Mouse (Mus musculus) cerebral cortex, adult 2 months (tissue): Measurements from ENCODE around the gene Stpg2.

Source experiments
- WGBS: fragments of 180-500 bp; shearing (Covaris S2); methylation state at CpG from one replicate; pipeline ENCODE4 v1.1.7; 2018; 5-methylcytosine and 5-hydroxymethylcytosine counted together

Stpg2 gene

GRCm38 (mm10) chr3:139495939-139496338 lies 290.4 kb downstream of the Stpg2 start:
- 53% methylated on average over 3 of the region's 3 CpGs for WGBS

DNA sequence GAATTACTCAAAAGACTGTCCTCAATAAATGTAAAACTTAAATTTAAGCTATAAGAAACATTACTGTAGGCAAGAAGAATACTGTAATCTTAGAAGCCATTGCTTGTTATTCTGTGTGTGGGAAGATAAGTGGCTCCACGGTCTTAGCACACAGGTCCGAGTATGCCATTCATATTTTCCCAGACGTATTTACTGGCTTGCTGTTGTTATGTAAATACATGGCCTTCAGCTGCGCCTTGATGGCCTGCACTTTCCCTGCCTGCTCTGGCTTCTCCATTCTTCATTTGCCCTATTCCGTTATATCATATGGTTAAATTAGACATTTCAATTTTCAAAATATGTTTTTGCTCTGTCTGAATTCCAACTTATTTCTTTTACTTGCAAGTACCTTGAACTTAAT lies 296.7 kb downstream of the Stpg2 start:
- 74% methylated on average over 5 of the region's 5 CpGs for WGBS

DNA sequence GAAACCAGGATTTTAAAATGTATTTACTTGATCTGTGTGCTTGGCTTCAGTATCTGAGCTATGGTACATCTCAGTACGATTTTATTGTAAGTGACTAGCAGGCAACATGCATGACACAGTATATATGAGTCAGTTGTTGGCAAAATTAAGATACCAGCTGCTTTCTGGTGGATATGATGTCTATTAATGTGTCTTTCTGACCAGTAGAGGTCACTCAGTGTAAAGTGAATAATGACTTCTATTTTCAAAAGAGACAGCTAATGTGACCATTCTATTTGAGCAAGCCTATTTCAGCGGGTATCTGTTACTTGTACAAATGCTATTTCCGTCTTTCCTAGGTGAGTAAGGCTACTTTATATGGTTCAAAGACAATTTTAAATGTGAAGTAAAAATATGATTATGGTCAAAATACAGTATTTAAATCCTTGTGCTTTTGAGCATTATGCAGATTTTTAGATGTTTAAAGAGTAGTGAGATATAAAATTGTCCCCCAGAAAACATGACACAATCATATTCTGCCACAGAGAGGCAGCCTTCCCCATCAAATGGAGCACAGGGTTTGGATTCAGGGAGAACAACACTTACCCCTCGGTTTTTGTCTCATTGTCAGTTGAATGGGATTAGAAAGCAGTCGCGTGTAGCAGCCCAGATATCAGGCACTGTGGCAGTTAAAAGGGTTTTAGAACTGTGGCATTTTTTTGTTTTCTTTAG lies 303.9 kb downstream of the Stpg2 start:
- WGBS, result 33% methylated on average over 6 of the region's 6 CpGs

DNA sequence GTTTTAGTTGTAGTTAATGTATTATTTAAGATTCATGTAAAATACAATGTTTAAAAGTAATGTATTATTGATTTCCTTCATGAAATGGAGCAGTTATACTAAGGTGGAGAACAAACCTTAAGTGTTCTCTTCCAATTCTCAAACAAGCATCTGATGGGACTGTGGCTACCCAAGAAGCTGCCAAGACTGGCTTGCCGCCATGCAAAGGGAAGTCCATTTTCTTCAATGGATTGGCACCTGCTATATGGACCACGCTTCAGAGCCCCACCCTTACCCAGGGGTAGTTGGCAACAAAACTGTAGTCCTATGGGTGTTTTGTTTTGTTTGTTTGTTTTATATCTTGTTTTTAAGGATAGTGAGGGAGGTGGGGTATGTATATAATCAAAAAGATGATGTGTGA lies 373.0 kb downstream of the Stpg2 start:
- WGBS, result 80% methylated on average over 2 of the region's 2 CpGs

DNA sequence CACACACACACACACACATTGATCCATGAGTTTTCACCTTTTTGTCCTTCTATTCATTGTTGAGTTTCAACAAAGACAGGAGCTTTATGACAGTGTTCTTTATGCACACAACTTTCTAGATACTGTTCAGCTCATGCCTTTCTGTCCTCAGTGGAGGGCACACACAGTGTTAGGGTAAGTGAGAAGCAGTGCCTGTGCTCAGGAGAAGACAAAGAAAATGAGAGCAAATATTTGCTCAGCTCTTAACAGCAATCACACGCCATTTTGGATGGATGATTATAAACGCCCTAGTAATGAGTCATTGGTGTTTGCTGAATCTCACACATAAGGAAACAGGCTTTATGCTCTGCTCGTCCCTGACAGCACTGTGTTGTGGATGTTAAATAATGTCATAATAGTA lies 394.0 kb downstream of the Stpg2 start:
- WGBS, result 69% methylated on average over 3 of the region's 3 CpGs

GRCm38 (mm10) chr3:139614641-139615040 lies 409.1 kb downstream of the Stpg2 start:
- WGBS, result 67% methylated on average over 3 of the region's 3 CpGs

DNA sequence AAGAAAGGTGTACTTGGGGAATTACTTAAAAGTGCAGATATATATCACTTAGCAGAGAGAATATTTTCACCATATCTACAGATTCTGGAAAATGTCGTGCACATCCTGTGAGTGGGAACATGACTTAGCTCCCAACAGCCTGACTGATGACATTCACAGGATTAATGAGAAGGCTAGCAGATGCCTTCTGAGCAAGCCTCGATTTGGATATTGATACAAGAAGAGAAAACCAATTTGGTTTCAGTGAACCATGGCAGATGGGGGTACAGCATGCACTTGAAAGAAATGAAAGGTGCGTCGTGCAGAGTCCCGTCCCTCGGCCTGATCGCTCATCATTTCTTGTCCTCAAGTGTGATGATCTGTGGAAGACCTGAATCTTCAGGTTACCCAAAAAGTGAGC lies 410.3 kb downstream of the Stpg2 start:
- 78% methylated on average over 7 of the region's 7 CpGs for WGBS

DNA sequence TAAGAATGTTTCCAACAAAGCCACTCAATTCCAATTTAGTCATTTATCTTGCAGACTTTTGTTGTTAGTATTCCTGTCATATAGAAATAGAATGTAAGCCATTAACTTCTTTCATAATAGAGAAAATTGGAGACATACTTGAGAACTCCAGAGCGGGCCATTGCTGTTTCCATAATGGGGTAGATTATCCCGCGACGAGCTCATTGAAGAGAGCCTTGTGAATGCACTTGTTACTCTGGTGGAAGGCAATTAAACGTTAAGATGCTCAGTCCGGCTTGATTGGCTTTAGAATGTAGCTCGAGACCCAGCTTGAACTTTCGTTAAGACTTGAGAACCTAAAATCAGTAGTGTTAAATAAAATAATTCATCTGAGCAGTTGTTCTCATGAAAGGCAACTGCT lies 432.4 kb downstream of the Stpg2 start:
- 29% methylated on average over 8 of the region's 8 CpGs for WGBS

DNA sequence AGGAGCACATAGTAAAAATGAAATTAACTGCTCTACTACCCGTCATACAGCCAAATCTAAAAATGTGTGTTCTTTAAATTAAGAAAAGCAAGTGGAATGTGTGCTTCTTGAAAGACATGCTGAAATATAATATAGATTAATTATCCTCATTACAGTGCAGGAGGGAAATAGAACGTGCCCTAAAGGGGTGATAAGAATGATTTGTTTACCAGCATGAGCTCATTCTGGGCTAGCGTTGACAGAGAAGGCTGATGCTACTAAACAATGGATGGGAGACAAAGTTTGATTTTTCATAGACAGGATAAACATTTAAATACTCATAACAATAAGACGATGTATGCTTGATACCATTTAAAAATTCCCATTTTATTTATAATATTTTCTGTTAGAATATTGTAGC lies 446.0 kb downstream of the Stpg2 start:
- 74% methylated on average over 4 of the region's 4 CpGs for WGBS

DNA sequence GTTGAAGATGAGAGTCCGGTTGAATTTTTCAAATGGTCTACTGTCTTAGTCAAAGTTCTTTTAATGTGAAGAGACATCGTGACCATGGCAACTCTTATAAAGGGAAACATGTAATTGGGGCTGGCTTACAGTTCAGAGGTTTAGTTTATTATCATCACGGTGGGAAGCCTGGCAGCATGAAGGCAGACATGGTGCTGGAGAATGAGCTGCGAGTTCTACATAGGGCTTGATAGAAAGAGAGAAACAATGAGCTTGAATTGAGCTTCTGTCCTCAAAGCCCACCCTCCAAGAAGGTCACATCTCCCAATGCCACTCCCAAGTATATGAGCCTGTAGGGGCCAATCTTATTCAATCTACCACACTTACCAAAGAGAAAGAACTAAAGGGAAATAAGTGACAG lies 453.9 kb downstream of the Stpg2 start:
- 42% methylated on average over 4 of the region's 4 CpGs for WGBS

DNA sequence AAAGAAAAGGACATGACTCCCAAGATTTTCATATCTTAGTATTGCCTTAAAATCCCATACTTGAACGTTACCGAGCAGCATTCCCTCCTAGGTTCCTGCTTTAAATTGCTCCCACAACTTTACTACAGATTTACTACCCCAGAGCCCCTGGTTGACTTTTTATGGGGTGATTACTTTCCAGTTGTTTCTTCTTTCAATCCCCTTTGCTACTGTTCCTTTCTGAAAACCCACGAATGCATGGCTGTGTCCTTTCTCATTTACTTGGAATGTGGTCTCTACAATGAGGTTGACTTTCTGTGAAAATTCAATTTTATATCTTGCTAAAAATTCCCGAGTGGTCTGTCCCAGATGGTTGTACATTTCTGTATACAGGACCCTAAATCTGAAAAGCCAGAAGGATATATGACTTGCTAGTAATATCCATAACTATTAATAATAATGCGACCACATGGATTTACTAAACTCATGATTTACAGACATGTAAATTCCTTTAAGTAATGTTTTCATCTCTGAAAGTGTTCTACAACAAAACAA lies 458.3 kb downstream of the Stpg2 start:
- 85% methylated on average over 5 of the region's 5 CpGs for WGBS

DNA sequence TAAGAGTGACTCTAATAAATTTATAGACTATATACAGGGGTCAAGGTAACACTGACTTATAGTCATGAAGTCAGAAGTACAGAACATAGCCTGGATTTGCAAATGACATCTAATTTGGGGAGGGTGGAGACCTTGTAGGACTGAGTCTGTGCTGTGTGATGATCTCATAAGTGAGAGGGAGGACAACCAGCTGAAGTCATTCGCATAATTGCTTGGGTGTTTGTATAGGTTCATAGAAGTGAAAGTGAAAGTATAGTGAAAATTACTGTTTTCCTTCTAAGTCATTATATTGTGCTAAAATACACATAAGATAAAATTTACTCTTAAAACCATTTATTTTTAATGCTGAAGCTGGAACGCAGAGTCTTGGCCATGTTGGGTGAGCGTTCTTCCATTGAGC lies 459.6 kb downstream of the Stpg2 start:
- WGBS, result 93% methylated on average over 3 of the region's 3 CpGs

GRCm38 (mm10) chr3:139676192-139676591 lies 470.7 kb downstream of the Stpg2 start:
- 95% methylated on average over 3 of the region's 3 CpGs for WGBS

DNA sequence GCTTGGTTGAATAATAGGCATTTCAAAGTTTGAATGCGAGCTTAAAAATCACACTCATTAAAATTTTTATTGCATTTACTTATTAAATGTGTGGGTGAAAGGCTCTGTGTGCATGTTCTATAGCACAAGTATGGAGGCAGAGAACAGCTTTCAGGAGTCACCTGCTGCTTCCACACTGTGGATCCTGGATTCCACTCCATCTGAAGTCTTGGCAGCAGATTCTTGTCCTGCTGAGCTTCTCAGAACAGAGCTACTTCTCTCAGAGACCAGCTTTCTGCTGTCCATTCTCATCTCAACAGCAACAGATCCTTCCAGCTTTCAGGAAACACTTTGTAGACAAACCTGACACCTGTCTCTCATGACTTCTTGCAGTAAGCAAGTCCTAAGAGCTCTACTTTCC lies 471.2 kb downstream of the Stpg2 start:
- 86% methylated on average over 1 of the region's 1 CpGs for WGBS

DNA sequence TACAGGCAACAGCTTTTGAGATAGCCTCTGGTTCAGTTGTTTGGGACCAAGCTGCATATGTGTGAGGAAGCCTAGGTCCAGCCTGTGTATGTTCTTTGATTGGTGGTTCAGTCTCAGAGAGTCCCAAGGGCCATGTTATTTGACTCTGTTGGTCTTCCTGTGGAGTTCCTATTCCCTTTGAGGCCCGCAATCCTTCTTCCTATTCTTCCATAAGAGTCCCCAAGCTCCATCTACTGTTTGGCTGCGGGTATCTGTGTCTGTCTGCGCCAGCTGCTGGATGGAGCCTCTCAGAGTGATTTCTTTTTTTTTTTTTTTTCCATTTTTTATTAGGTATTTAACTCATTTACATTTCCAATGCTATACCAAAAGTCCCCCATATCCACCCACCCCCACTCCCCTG lies 498.7 kb downstream of the Stpg2 start:
- 96% methylated on average over 3 of the region's 3 CpGs for WGBS

DNA sequence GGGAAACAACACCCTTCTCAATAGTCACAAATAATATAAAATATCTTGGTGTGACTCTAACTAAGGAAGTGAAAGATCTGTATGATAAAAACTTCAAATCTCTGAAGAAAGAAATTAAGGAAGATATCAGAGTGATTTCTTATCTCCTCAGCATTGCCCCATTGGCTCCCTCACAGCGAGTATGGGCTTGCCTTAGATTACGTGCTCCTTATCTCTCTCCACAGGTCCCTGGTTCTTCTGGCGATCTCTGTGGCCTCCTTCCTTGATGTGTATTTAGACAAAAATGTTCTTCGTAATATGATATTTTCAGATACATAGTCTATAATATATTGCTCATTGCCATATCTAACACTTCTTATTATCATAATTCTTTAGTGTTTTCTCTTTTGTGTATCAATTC lies 501.9 kb downstream of the Stpg2 start:
- WGBS, result 93% methylated on average over 4 of the region's 4 CpGs

DNA sequence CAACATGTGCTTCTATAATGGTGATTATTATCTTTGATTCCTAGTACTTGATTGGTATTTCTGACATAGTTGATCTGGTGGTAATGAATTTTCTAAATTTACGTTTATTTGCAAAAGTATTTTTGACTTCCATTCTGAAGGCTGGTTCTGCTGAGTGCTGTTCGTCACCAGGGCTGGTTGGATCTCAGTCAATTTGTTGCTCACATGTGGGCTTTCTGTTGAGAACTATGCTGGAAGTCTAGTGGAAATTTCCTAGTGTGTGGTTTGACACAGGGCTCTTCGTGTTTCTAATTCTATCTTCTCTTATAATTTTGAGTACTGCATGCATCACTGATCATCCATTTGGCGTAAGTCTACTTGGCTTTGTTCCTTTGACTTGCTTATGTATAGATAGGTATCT lies 504.3 kb downstream of the Stpg2 start:
- 58% methylated on average over 4 of the region's 4 CpGs for WGBS

GRCm38 (mm10) chr3:139728751-139729150 lies 523.3 kb downstream of the Stpg2 start:
- WGBS, result 89% methylated on average over 7 of the region's 7 CpGs

DNA sequence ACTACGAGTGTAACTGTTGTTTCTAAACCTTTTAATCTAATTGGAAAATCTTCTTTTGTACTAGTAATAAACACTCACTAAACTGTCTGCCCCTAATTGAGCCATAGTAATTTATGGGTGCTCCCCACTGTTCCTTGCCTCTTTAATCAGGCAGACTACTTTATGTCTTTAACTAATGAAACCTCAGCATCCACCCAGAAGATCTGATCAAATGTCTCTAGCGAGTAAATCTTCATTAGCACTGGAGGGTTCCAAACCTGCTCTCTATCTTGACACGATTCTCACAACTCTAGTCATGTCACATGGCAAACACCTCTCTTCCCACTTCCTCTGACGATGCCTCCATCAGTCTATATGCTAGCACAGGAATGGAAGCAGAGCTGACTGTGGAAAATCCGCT lies 523.8 kb downstream of the Stpg2 start:
- WGBS, result 74% methylated on average over 5 of the region's 5 CpGs

GRCm38 (mm10) chr3:139733156-139733555 lies 527.7 kb downstream of the Stpg2 start:
- 59% methylated on average over 2 of the region's 2 CpGs for WGBS

DNA sequence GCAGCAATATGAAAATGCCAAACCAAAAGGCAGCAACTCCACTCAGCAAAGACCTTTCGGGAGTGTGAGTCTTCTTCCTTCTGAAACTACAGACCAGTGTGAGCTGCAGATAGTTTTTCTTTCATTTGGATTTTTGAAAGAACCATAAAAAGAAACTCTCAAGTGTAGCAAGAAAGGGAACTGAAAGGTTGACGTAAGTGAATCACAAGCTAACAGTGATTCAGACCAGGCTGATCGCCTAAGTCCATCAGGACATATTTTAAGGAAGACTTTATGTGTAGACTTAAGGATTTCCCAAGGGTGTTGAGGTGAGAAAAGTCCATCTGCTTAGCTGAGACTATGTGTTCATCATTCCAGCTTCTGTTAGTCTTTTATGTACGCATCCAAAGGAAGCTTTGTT lies 533.9 kb downstream of the Stpg2 start:
- WGBS, result 81% methylated on average over 4 of the region's 4 CpGs
